Mouse (Mus musculus): ENCODE results near the gene Olfr175-ps1. TPM values are rescaled to one million over a fixed set of nuclear protein-coding genes. Genes with fewer than 3 reads are reported as not detected.

Gene Olfr175-ps1
- total RNA-seq (2021): not detected
- long read RNA-seq, experiment 1: 0 reads
- long read RNA-seq, experiment 2: 0 reads

DNA sequence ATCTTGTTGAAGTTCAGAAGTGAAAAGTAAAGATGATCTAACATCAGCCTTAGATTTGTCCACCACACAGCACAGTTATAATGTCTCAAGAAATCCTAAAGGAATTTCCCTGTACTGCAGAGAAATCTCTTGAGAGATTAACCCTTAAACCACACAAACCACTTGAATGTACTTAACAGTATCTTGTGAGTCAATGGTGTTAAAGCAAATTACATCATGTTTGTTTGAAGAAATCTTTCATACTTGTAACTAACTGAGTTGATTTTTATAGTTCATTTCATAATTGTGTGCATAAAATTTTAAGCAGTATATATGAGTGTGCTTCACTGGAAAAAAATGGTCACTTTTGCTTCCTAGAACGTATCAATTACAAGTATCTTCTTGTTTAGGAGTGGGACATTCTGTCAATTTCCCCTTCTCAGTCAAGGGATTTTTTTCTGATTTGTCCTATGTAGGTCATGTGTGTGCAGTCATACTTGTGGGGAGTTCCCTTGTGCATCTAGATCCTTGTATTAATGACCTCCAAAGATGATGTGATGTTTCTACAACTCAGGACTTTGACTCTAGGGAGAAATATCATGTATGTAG, at the start of gene Olfr175-ps1:
Gene Olfr175-ps1, minus strand, starts transcription at position 51 of the 588 bp plus-strand sequence.
- no peak for DNase-seq (ENCODE audit: low spot score in 2 of 2)

- DNase-seq (ENCODE audit: low spot score in 2 of 2): no peak
These were observed 48.1 kb upstream of the Olfr175-ps1 start, which contains the start of gene Olfr177 for GRCm38 (mm10) chr16:58874668-58875067. TSS of gene Olfr177 (minus strand) at chr16:58874768.

GRCm38 (mm10) chr16:58861479-58861878, 34.9 kb upstream of the Olfr175-ps1 start:
- DNase-seq (ENCODE audit: low spot score in 2 of 2): no peak

DNA sequence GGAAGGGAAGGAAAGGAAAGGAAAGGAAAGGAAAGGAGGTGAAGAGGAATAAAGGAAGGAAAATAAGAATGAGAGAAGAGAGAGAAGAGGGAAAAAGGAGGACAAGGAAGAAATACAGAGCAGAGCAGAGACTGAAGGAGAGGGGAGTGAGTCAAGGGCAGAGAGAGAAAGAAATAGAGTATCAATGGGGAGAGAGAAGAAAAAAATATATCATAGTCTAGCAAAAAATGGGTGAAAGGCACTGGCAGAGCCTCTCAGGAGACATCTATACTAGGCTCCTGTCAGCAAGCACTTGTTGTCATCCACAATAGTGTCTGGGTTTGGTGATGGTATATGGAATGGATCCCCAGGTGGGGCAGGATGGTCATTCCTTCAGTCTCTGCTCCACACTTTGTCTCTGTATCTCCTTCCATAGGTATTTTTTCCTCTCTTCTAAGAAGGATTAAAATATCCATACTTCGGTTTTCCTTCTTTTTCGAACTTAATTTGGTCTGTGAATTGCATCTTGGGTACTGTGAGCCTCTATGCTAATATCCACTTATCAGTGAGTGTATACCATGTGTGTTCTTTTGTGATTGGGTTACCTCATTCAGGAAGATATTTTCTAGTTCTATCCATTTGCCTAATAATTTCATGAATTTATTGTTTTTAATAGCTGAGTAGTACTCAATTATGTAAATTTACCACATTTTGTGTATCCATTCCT, 33.6 kb upstream of the Olfr175-ps1 start:
- DNase-seq (ENCODE audit: low spot score in 2 of 2): no peak

- DNase-seq (ENCODE audit: low spot score in 2 of 2): no peak
These were observed 26.4 kb downstream of the Olfr175-ps1 start, which contains the start of gene Olfr173 for GRCm38 (mm10) chr16:58800168-58800567. TSS of gene Olfr173 (minus strand) at chr16:58800268.

Other genes starting within 250 kb of the Olfr175-ps1 start
- gene Gm813, start 209.8 kb downstream of the Olfr175-ps1 start, total RNA-seq (2021): not detected
- gene E330017A01Rik, start 188.0 kb downstream of the Olfr175-ps1 start, total RNA-seq (2021): not detected
- gene Cpox, start 156.5 kb downstream of the Olfr175-ps1 start, total RNA-seq (2021): 10 to 100 TPM; 10.5 to 13.0 TPM
- gene Gpr15, start 107.7 kb downstream of the Olfr175-ps1 start, total RNA-seq (2021): not detected
- 10 to 100 TPM; 57.2 to 61.9 TPM for gene Cldnd1, start 98.9 kb downstream of the Olfr175-ps1 start, total RNA-seq (2021)
- gene Olfr172, start 63.6 kb downstream of the Olfr175-ps1 start, total RNA-seq (2021): not detected
- gene Olfr173, start 26.5 kb downstream of the Olfr175-ps1 start, total RNA-seq (2021): not detected
- not detected for gene Olfr177, start 48.0 kb upstream of the Olfr175-ps1 start, total RNA-seq (2021)
- not detected for gene Olfr178, start 65.3 kb upstream of the Olfr175-ps1 start, total RNA-seq (2021)
- not detected for gene Olfr181, start 102.0 kb upstream of the Olfr175-ps1 start, total RNA-seq (2021)
- not detected for gene Olfr180, start 102.6 kb upstream of the Olfr175-ps1 start, total RNA-seq (2021)
- not detected for gene Olfr183, start 168.6 kb upstream of the Olfr175-ps1 start, total RNA-seq (2021)
- gene Olfr186, start 203.5 kb upstream of the Olfr175-ps1 start, total RNA-seq (2021): not detected
- not detected for gene Olfr187, start 213.0 kb upstream of the Olfr175-ps1 start, total RNA-seq (2021)

Measured in gastrocnemius, postnatal 4 days (tissue).